Mouse (Mus musculus): ENCODE results near the gene Ticam1. TPM values are rescaled to one million over a fixed set of nuclear protein-coding genes. Genes with fewer than 3 reads are reported as not detected.
A peak's percentile ranks its signal among the peaks of the same experiment; 100 is the strongest.

Ticam1 gene
- polyA plus RNA-seq, 1 experiment = 0.96 TPM

DNA sequence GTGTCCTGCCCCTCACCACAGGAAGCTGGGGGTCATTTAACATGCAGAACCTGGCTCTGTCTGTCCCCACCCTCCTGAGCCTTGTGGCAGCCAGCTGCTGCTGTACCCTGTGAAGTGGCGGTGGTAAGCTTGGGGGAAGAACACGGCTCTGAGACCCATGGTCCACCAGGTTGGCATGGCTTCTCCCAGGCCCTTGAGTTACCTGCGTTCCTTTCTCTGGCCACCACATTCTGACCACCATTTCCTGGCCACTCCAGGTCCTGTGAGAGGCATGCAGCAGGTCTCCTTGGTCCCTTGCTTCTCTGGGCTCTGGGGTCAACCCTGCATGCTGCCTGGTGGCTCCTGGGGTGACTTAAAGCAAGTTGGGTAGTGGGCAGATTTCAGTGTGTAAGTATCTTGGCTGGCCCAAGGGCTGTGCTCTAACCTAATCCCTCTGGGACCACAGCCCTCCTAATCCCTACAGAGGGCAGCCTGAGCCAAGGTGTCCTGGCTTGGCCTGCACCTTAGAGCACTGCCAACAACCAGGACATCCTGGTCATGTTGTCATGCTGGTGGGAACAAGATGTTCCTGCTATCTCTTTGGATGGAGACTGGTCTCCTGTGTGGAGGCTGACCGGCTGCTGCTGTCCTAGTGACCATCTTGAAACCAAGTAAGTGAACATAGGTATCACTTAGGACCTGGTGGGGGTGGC, 16.1 kb upstream of the Ticam1 start, which contains the start of gene Plin3:
Plin3 (minus strand) TSS at position 343 of the 692 bp plus-strand sequence.
- TF ChIP-seq GATA1 (IDR thresholded peaks at IDR 0.05; ENCODE audit: low read length) (no peak), TAL1 (IDR thresholded peaks at IDR 0.05; ENCODE audit: low read length) (no peak)
- Histone ChIP-seq H3K27me3 (ENCODE audit: control insufficient read depth) (peaks cover under 1% of the 10 kb centered on the region), H3K36me3 (ENCODE audit: control insufficient read depth) (no peaks in the 10 kb centered on the region), H3K4me3 (replicated peaks) (peak within 1 kb of the TSS; percentile 66), H3K4me1 (ENCODE audit: control insufficient read depth) (peaks cover 52% of the 10 kb centered on the region), H3K9me3 (ENCODE audit: control insufficient read depth, low read length) (no peaks in the 10 kb centered on the region)

DNA sequence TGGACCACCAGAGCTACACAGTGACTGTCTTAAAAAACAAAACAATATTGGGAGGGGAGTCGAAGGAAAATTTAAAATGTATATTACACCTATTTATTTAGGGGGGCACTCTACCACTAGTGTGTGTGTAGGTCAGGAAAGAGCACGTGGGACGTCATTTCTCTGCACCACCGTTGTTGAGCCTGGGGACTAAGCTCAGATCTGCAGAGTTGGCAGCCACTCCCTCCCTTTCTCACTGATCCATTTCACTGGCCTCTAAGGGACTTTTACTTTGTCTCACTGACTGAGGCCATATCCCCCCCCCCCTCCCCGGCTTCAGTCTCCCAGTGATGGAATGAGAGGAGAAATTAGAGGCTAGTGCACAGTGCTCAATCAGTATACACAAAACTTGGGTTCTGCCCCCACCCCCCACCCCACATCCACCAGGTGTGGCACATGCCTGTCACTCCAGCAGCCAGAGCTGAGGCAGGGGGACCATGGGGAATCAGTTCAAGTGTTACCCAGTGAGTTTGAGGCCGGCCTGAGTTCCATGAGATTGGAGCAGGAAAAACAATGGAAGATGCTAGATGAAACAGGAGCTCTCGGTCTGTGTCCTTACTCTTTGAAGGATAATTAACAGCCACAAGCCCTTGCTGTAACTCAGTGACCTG, 15.4 kb upstream of the Ticam1 start:
- peaks cover 58% of the 10 kb centered on the region for H3K4me1 ChIP-seq (ENCODE audit: control insufficient read depth)
- H3K4me3 ChIP-seq (replicated peaks) = peak overlapping the region; percentile 66
- H3K36me3 ChIP-seq (ENCODE audit: control insufficient read depth) = peaks cover 2% of the 10 kb centered on the region; the same call in 1 of the 2 replicates
- no peaks in the 10 kb centered on the region for H3K9me3 ChIP-seq (ENCODE audit: control insufficient read depth, low read length)
- no peaks in the 10 kb centered on the region for H3K27me3 ChIP-seq (ENCODE audit: control insufficient read depth)
- TF ChIP-seq TAL1 (IDR thresholded peaks at IDR 0.05; ENCODE audit: low read length) (no peak), GATA1 (IDR thresholded peaks at IDR 0.05; ENCODE audit: low read length) (no peak)

DNA sequence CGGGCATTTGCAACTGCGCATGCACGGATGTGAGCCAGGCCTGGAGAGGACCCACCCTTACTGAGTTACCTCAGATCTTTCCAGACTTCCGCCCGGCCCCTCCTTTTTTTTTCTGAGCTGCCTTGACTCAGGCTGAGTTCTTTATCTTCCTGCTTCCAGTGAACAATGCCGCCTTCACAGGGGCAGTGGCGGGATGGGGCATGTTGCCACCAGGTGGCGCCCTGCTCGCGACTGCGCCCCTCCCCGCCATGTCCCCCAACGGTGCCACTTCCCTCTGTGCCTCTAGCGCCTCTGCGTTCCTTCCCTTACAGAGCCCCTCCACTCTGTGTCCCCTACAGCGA, 14.6 kb upstream of the Ticam1 start:
- Histone ChIP-seq H3K9me3 (ENCODE audit: control insufficient read depth, low read length) (no peaks in the 10 kb centered on the region), H3K4me3 (replicated peaks) (peak overlapping the region; percentile 66), H3K36me3 (ENCODE audit: control insufficient read depth) (peaks cover 10% of the 10 kb centered on the region), H3K4me1 (ENCODE audit: control insufficient read depth) (peaks cover 66% of the 10 kb centered on the region), H3K27me3 (ENCODE audit: control insufficient read depth) (no peaks in the 10 kb centered on the region)
- TF ChIP-seq TAL1 (IDR thresholded peaks at IDR 0.05; ENCODE audit: low read length) (no peak), GATA1 (IDR thresholded peaks at IDR 0.05; ENCODE audit: low read length) (peak; percentile 42)

DNA sequence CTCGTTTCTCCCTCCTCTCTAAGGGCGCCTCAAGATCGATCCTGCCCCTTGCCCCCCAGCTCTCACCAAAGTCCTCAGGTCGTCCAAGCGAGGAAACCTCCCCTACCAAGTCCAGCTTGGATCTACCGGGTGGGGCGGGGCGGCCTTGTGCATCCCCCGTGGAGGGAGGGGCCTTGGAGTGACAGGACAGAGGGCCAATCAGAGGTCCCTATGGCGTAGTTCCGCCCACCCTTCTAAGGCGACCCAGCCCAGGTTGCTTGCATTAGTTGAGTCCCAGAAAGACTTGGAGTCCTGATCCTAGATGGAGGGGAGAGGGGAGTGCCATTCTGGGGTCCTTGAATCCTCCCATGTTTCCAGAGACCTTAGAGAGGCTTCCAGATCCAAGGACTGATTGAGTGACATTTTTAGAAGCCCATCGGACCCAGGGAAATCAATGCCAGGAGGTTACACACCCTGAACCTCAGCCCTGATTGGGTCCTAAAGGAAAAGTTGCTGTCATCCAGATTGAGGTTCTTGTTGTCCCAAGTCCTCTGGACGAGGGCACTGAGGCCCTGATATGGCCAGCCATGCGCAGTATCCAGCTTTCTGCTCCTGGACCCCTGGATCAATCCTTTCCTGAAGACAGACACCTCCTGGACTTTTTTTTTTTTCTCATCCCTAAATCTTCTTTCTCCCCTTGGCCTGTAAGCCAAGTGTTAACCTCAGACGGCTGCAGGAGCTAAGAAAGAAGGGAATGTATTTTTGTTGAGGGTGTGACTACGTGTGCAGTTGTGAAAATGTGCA, 14.0 kb upstream of the Ticam1 start:
- H3K36me3 ChIP-seq (ENCODE audit: control insufficient read depth) = peaks cover 15% of the 10 kb centered on the region
- TF ChIP-seq TAL1 (IDR thresholded peaks at IDR 0.05; ENCODE audit: low read length) (no peak), GATA1 (IDR thresholded peaks at IDR 0.05; ENCODE audit: low read length) (no peak)
- H3K4me1 ChIP-seq (ENCODE audit: control insufficient read depth) = peaks cover 72% of the 10 kb centered on the region
- peak overlapping the region; percentile 66 for H3K4me3 ChIP-seq (replicated peaks)
- no peaks in the 10 kb centered on the region for H3K27me3 ChIP-seq (ENCODE audit: control insufficient read depth)
- H3K9me3 ChIP-seq (ENCODE audit: control insufficient read depth, low read length) = no peaks in the 10 kb centered on the region

DNA sequence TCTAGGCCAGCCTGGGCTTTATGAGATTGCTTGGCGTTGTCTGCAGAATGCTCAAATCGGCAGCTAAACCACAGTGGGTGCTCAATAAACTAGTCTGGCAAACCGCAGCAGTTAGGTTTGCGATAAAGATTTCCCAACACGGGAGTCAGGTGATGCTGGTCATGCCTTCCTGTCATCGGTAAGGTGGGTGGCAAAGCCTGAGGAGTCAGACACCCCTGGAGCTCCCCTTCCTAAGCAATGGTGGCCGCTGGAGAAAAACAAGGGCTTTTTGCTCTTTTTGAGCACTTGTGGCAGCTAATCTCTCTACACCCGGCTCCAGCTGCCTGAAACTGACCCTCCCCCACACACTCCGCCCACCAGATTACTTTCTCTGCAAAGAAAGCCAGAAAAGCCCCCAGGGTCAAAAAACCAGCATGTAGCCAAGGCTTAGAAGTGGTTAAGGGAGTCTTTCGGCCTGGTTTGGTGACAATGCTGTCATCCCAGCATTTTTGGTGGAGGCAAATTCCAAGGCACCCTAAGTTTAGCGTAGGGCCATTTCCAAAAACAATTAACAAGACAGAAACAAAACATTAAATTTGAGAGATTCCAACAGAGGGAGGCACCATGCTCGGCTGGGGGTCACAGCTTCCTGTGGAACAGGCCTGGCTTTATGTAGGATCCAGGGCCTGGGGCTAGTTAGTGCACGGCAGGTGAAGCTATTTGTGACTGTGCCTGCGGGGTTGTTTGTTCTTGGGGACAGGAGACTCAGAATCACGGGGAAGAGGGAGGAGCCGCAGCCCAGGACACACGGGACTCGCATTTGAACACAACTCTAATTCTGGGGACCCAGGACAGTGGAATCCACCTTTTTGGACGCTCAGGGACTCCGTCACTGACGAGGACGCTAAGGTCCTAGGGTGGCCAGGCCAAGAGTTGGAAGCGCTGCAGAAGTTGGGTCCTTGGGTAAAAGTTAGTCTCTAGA, 13.1 kb upstream of the Ticam1 start:
- Histone ChIP-seq H3K4me1 (ENCODE audit: control insufficient read depth) (peaks cover 74% of the 10 kb centered on the region), H3K9me3 (ENCODE audit: control insufficient read depth, low read length) (no peaks in the 10 kb centered on the region), H3K36me3 (ENCODE audit: control insufficient read depth) (peaks cover 25% of the 10 kb centered on the region), H3K4me3 (replicated peaks) (peak overlapping the region; percentile 66), H3K27me3 (ENCODE audit: control insufficient read depth) (no peaks in the 10 kb centered on the region)
- TF ChIP-seq GATA1 (IDR thresholded peaks at IDR 0.05; ENCODE audit: low read length) (no peak), TAL1 (IDR thresholded peaks at IDR 0.05; ENCODE audit: low read length) (no peak)

DNA sequence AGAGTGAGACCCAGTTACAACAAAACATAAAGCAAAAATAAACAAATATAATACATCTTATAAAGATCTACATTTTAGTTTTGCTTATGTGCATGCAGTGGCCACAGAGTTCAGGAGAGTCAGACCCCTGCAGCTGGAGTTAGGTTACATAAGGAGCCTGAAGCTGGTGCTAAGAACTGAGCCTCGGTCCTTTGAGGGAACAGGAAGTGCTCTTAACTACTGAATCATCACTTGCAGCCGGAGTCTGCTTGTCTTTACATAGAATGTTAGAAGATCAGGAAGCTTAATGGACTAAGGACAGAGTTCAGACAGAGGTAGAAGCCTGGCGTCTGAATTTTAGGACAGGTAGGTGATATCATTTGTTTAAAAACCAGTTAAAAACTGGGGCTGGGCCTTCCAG, 12.3 kb upstream of the Ticam1 start:
- peaks cover 74% of the 10 kb centered on the region for H3K4me1 ChIP-seq (ENCODE audit: control insufficient read depth)
- H3K36me3 ChIP-seq (ENCODE audit: control insufficient read depth) = peaks cover 32% of the 10 kb centered on the region
- TF ChIP-seq TAL1 (IDR thresholded peaks at IDR 0.05; ENCODE audit: low read length) = no peak
- H3K9me3 ChIP-seq (ENCODE audit: control insufficient read depth, low read length) = no peaks in the 10 kb centered on the region
- H3K27me3 ChIP-seq (ENCODE audit: control insufficient read depth) = no peaks in the 10 kb centered on the region
- peak overlapping the region; percentile 66 for H3K4me3 ChIP-seq (replicated peaks)

DNA sequence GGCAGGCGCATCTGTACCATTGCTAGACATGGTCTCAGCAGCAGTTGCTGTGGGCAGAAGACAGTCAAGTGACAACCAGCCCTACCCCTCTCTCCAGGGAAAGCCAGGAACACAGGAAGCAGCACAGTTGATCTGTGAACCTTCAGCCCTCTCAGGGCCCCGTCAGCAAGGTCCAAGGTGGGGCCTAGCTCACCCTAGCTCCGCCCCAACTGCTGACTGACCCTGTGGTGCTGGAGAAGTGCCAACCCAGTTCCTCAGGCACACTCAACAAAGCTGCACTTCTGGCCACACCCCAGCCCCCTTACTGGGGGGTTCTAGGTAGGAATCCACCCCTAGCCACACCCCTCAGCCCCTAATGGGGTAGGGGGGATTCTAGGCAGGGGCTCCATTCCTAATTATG, 11.2 kb upstream of the Ticam1 start:
- Histone ChIP-seq H3K4me3 (replicated peaks) (peak overlapping the region; percentile 50), H3K9me3 (ENCODE audit: control insufficient read depth, low read length) (no peaks in the 10 kb centered on the region), H3K4me1 (ENCODE audit: control insufficient read depth) (peaks cover 80% of the 10 kb centered on the region), H3K36me3 (ENCODE audit: control insufficient read depth) (peaks cover 40% of the 10 kb centered on the region), H3K27me3 (ENCODE audit: control insufficient read depth) (no peaks in the 10 kb centered on the region)
- TF ChIP-seq GATA1 (IDR thresholded peaks at IDR 0.05; ENCODE audit: low read length) (no peak), TAL1 (IDR thresholded peaks at IDR 0.05; ENCODE audit: low read length) (no peak)

DNA sequence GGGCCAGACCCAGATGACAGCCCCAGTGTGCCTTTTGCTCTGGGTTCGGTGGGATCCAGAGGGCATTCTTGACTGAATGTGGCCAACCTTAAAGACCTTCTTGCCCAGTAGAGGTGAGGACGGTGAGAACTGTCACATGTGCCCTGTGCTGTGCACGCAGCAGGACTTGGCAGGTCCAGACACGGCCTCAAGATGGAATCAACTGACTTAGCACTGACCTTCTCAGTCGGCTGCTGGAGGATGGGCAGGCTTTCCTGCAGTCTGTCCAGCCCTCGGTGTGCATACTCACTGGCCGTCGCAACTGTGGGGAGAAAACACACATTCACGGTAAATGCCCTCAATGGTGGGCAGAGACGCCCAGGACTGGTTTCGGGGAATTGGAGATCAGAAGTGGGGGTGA, 9.4 kb upstream of the Ticam1 start:
- Histone ChIP-seq H3K4me1 (ENCODE audit: control insufficient read depth) (peaks cover 71% of the 10 kb centered on the region), H3K27me3 (ENCODE audit: control insufficient read depth) (no peaks in the 10 kb centered on the region), H3K9me3 (ENCODE audit: control insufficient read depth, low read length) (no peaks in the 10 kb centered on the region), H3K36me3 (ENCODE audit: control insufficient read depth) (peaks cover 49% of the 10 kb centered on the region), H3K4me3 (replicated peaks) (no peak overlapping the region)
- no peak for TF ChIP-seq TAL1 (IDR thresholded peaks at IDR 0.05; ENCODE audit: low read length)
- TF ChIP-seq GATA1 (IDR thresholded peaks at IDR 0.05; ENCODE audit: low read length) = no peak
